Mouse (Mus musculus) forebrain, embryonic 13.5 days (tissue): Measurements from ENCODE around the gene Clptm1. TPM values are rescaled to one million over a fixed set of nuclear protein-coding genes. Genes with fewer than 3 reads are reported as not detected.

Source experiments
- ATAC-seq: fragments of 200-750 bp; cut with Nextera tagmentation; 2 replicates; pipeline ENCODE4 v1.8.0; 2017
- H3K27ac ChIP-seq: fragments of 300-500 bp; sonication (generic); 2 replicates; pipeline ENCODE4 v1.5.1; 2015; ENCODE audit warnings: inconsistent platforms, mild to moderate bottlenecking, moderate library complexity
- H3K27me3 ChIP-seq: fragments of 300-500 bp; sonication (generic); 2 replicates; pipeline ENCODE4 v1.6.1; 2015; ENCODE audit warnings: mild to moderate bottlenecking, inconsistent platforms
- H3K36me3 ChIP-seq: fragments of 300-500 bp; sonication (generic); 2 replicates; pipeline ENCODE4 v1.6.1; 2015; ENCODE audit warnings: mild to moderate bottlenecking, inconsistent platforms; ENCODE audit not compliant: poor library complexity, severe bottlenecking
- H3K4me1 ChIP-seq: fragments of 300-500 bp; sonication (generic); 2 replicates; pipeline ENCODE4 v1.6.1; 2015; ENCODE audit warnings: inconsistent platforms
- H3K4me2 ChIP-seq: fragments of 300-500 bp; sonication (generic); 2 replicates; pipeline ENCODE4 v1.6.1; 2015; ENCODE audit warnings: inconsistent platforms, mild to moderate bottlenecking, moderate library complexity
- H3K4me3 ChIP-seq: fragments of 300-500 bp; sonication (generic); 2 replicates; pipeline ENCODE4 v1.5.1; 2015; ENCODE audit warnings: mild to moderate bottlenecking, inconsistent platforms
- H3K9ac ChIP-seq: fragments of 300-500 bp; sonication (generic); 2 replicates; pipeline ENCODE4 v1.6.1; 2015; ENCODE audit warnings: mild to moderate bottlenecking, inconsistent platforms
- H3K9me3 ChIP-seq: fragments of 300-500 bp; sonication (generic); replicated peaks from 2 replicates; pipeline ENCODE4 v1.6.1; 2016; ENCODE audit warnings: inconsistent platforms
- WGBS: fragments of 180-500 bp; shearing (Covaris S2); methylation state at CpG from one replicate; pipeline ENCODE4 v1.1.7; 2015; 5-methylcytosine and 5-hydroxymethylcytosine counted together
- polyA plus RNA-seq: library from polyadenylated mRNA; unstranded; fragments of >200 nt; fragmentation: Nextera tagmentation; extraction: Ambion mirVana; gene quantifications from 2 replicates; pipeline ENCODE4 v1.2.1, GENCODE M21; 2015

Clptm1 gene
- polyA plus RNA-seq, 1 experiment from 2014 or later: 64.2 TPM

DNA sequence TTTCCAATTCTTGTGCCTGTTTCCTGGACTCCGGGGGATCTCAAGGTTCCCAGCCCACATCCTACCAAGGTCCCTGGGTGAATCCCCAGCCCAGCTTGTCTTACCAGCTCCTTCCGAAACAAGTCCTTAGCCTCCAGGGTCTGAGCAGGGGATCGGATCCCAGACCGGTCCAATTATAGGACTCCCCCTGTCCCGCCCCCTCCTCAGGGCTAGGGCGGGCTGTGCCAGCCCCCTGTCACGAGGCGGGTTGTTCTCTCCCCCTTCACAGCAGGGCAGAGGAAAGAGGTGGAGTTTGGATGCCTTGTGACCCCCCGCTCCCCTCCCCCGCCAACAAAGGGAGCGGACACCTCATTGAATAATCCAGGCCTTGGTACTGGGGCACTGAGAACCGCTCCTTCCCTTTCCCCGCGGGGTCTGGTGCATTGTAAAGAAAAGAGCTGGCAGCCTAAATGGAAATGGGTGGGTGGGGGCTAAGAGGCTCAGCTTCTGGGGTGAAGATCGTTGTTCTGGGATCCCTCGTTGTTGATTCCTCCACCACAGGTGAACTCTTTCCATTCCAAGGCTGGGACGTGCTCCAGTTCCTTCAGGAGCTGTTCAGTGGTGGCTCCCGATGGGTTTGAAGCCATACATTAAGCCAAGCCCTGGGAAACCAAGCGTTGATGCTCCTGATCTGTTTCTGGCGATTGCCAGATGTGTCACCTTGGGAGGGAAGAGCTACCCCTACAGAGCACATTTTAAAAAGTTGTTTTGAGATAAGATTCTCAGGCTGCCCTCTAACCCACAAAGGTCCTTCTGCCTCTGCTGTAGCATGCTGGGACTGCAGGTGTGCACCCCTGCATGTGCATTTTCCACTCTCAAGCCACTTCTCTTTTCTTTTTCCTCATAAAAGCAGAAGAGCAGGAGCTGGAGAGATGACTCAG, 34.3 kb upstream of the Clptm1 start, which contains the start of gene Apoe:
Gene Apoe, minus strand, starts transcription at position 282 of the 920 bp plus-strand sequence.
- ATAC-seq: peak; percentile 65
- 2% methylated on average over 20 of the region's 20 CpGs for WGBS
- Histone ChIP-seq H3K36me3 (peaks cover 37% of the 10 kb centered on the region), H3K9me3 (0 out of 2 replicates have a peak, but pooled peaks cover 3% of the 10 kb centered on the region), H3K9ac (peak within 1 kb of the TSS; percentile 56), H3K4me3 (peak within 1 kb of the TSS; percentile 34), H3K27ac (no peak within 1 kb of the TSS), H3K27me3 (0 out of 2 replicates have a peak, but pooled peaks cover 3% of the 10 kb centered on the region), H3K4me2 (peak within 1 kb of the TSS; percentile 55), H3K4me1 (peaks cover 22% of the 10 kb centered on the region)

DNA sequence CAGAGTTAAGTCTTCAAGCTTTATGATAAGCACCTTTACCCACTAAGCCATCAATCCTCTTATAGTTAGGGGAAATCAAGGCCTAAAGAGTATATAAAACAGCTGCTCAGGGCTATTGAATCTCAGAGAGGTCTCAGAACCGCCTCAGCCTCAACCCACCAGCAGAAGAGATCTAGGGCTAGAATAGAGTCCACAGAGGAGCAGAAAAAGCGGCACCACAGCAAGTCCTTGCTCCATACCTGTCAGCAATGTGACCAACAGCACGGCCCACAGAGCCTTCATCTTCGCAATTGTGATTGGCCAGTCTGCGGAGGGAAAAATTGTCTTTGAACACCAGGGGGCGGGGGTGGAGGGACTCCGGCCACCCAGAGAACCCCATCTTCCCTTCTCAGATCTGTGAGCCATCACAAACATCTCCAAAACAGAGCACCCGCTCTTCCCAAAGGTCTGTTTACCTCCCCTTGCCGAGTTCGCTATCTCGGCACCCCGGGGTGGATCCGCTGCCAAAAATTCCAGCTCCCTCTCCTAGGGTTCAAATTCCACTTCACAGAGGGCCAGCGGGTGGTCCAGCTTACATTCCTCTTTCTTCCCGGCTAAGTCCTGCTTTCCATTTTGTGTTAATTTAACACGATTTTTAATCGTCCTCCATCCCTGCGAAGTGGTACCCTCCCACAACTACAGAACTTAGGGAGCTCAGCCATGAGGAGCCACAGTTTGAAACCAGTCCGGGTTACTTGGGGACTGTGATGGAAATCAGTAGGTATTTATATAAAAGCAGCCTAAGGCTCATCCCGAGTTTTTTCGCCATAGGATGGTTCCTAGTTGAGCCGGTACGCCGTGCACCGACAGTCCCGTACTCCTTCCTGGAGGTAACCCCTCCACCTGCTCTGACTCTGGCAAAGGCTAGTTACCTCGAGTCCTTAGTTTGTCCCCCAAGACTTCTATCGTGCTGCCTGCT, 33.4 kb upstream of the Clptm1 start:
- Histone ChIP-seq H3K27me3 (0 out of 2 replicates have a peak, but pooled peaks cover 3% of the 10 kb centered on the region), H3K9me3 (0 out of 2 replicates have a peak, but pooled peaks cover 3% of the 10 kb centered on the region), H3K27ac (no peak overlapping the region), H3K4me1 (peaks cover 22% of the 10 kb centered on the region), H3K4me2 (peak overlapping the region; percentile 55), H3K36me3 (peaks cover 28% of the 10 kb centered on the region), H3K4me3 (peak overlapping the region; percentile 34), H3K9ac (peak overlapping the region; percentile 56)
- WGBS: 3% methylated on average over 28 of the region's 28 CpGs
- ATAC-seq: peak; percentile 14; the same call in 1 of the 2 replicates

DNA sequence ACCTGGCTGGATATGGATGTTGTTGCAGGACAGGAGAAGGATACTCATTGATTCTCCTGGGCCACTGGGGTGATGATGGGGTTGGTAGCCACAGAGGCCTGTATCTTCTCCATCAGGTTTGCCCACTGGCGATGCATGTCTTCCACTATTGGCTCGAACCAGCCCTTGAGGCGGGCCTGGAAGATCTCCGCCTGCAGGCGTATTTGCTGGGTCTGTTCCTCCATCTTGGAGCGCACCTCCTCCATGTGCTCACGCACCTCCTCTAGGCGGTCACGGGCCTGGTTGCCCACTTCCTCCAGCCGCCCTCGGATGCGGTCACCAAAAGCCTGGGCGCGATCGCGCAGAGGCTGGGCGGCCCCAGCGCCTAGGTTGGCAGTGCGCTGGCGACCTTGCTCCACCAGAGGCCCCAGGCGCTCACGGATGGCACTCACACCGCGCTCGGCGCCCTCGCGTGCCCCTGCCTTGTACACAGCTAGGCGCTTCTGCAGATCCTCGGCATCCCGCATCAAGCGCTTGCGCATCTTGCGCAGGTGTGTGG, 31.6 kb upstream of the Clptm1 start:
- Histone ChIP-seq H3K4me1 (peaks cover 22% of the 10 kb centered on the region), H3K9ac (no peak overlapping the region), H3K27me3 (0 out of 2 replicates have a peak, but pooled peaks cover 3% of the 10 kb centered on the region), H3K36me3 (peaks cover 9% of the 10 kb centered on the region), H3K4me2 (no peak overlapping the region), H3K27ac (no peak overlapping the region), H3K9me3 (0 out of 2 replicates have a peak, but pooled peaks cover 3% of the 10 kb centered on the region), H3K4me3 (no peak overlapping the region)
- ATAC-seq: no peak
- 96% methylated on average over 34 of the region's 34 CpGs for WGBS

DNA sequence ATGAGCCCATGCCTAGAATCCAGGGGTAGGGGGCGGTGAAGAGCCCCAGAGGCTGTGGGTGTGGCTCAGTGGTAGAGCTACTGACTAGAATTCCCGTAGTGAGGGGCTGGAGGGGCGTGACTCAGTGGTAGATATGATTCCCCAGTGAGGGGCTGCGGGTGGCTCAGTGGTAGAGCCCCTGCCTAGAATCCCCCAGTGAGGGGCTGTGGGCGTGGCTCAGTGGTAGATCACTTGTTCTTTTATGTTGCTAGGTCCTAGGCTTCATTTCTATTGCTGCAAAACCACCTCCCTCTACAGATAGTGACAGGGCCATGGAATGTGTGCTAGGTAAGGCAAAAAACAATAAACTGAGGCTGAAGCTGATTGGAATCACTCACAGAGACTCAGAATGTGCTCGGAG, 31.0 kb upstream of the Clptm1 start:
- Histone ChIP-seq H3K27ac (no peak overlapping the region), H3K4me2 (no peak overlapping the region), H3K4me1 (peaks cover 21% of the 10 kb centered on the region), H3K9me3 (0 out of 2 replicates have a peak, but pooled peaks cover 3% of the 10 kb centered on the region), H3K9ac (no peak overlapping the region), H3K4me3 (no peak overlapping the region), H3K27me3 (0 out of 2 replicates have a peak, but pooled peaks cover 3% of the 10 kb centered on the region), H3K36me3 (peaks cover 9% of the 10 kb centered on the region)
- 88% methylated on average over 6 of the region's 6 CpGs for WGBS
- ATAC-seq: no peak

DNA sequence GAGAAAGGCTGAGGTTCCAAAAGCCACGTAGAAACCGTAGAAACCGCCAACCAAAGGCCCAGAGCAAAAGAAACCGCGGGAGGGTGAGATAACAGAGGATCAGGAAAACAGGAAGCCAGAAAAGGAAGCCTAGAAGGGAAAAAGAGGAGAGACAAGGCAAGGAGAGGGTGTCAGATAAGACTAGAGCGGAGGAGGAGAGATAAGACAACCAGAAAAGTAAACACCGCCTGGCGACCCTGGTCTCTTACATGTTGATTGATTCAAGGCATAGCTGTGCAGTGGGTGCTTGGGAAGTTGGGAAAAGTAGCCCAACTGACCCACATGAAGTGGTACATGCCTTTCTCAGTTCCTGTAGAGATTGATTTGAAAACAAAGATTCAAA, 30.4 kb upstream of the Clptm1 start:
- H3K9me3 ChIP-seq: 0 out of 2 replicates have a peak, but pooled peaks cover 3% of the 10 kb centered on the region
- H3K9ac ChIP-seq: no peak overlapping the region
- H3K27ac ChIP-seq: no peak overlapping the region
- 0 out of 2 replicates have a peak, but pooled peaks cover 3% of the 10 kb centered on the region for H3K27me3 ChIP-seq
- H3K4me2 ChIP-seq: no peak overlapping the region
- no peak overlapping the region for H3K4me3 ChIP-seq
- peaks cover 18% of the 10 kb centered on the region for H3K4me1 ChIP-seq
- H3K36me3 ChIP-seq: peaks cover 9% of the 10 kb centered on the region
- WGBS: 70% methylated on average over 8 of the region's 8 CpGs
- ATAC-seq: no peak

DNA sequence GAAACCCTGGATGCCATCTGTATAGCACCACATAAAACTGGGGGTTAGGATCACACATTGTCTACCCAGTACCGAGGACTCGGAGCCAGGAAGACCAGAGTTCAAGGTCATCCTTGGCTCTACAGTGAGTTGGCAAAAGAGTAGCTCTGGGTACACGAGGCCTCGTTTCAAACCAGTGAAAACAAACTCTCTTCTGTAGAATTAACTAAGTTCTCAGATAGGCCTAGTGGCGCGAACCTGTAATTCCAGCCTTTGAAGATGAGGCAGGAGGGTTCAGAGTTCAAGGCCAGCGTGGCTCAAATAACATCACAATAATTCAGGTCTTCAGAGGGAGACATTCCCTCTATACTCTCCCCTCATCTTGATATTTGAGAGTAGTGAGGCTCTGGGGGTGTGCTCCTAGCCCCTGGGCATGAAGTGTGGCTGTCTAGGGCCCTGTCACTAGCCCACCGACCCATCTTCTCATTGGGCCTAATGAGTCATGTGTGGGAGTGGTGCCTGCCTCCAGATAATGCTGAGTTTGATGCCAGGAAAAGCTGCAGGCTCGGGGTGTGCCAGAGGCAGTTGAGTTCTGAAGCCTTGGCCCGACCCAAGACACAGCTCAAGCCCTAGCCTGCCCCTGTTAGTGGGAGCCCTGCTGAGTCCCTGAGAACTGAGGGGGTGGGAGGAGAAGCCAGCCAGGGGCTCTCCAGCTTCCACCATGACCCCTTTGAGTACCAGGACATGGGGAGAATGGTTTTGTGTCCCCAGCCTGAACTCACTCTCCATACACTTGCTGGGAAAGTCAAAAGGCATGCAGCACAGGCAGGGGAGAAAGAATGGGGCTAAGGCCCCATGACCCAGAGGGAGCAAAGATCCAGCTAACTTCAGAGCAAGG, 29.7 kb upstream of the Clptm1 start:
- Histone ChIP-seq H3K36me3 (peaks cover 9% of the 10 kb centered on the region), H3K4me2 (no peak overlapping the region), H3K27me3 (0 out of 2 replicates have a peak, but pooled peaks cover 3% of the 10 kb centered on the region), H3K9ac (no peak overlapping the region), H3K9me3 (0 out of 2 replicates have a peak, but pooled peaks cover 3% of the 10 kb centered on the region), H3K27ac (no peak overlapping the region), H3K4me1 (peaks cover 18% of the 10 kb centered on the region), H3K4me3 (no peak overlapping the region)
- 86% methylated on average over 10 of the region's 10 CpGs for WGBS
- ATAC-seq: no peak

DNA sequence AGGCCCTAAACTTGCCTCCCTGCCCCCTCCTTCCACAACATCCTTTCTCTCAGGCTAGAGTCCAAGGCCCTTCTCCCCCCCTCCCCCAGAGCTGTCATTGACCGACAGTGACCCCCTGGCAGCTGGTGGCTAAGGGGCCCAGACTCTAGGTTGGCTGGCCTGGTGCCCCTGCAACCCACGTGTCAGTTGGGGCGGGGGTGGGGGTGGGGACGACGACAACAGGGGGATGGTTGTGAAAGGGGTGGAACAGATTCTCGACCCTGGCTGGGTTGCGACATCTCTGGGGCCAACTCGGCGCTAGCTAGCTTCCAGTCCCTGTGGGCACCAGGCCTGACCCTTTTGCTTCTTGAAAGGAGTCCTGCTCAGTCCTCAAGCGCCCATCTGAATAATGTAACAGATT, 28.6 kb upstream of the Clptm1 start:
- ATAC-seq: no peak

DNA sequence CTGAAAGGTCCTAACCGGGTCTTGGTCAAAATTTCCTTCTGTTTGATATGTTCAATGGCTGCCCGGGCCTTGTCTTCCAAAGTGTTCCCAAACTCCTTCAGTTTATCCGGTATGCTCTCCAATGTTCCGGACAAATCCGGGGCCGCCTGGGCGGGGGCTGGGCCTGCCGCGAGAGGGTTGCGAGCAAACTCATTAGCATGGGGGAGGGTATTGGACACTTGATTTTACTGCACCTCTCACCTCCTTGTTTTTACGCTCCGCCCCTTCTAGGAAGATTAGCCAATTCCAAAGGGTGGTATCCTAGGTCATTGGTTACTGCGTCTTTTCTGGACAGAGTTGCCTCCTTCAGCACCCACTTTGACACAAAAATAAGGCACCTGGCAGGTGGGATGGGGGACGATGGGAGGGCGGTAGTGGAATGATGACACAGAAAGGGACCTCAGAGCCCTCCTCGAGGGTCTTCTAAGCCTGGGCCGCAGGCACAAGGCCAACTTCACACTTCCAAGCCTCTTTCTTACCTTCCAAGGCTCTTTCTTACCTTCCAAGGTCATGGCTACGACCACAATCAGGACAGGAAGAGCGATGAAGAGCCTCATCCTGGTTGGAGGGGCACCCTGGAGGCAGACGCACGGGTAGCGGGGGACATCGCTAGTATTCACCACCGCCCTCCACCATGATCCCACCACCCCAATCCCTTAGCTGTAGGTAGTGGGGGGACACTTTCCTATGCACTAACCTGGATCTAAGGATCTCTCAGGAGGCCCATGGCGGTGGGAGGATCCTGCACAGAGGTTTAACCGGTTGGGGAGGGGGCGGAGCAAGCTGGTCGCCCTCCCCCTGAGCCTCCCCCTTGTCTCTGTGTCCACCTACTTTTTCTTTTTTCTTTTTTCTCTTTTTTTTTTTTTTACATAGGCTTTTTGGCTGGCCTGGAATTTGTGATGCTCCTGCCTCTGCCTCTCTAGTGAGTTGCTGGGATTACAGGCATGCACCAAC, 27.3 kb upstream of the Clptm1 start, which contains the start of gene Apoc1:
Gene Apoc1, minus strand, starts transcription at position 788 of the 993 bp plus-strand sequence.
- 45% methylated on average over 28 of the region's 28 CpGs for WGBS
- H3K4me3 ChIP-seq: no peak within 1 kb of the TSS
- H3K9me3 ChIP-seq: 0 out of 2 replicates have a peak, but pooled peaks cover 3% of the 10 kb centered on the region
- H3K27me3 ChIP-seq: 0 out of 2 replicates have a peak, but pooled peaks cover 3% of the 10 kb centered on the region
- no peak for ATAC-seq
- H3K4me2 ChIP-seq: no peak within 1 kb of the TSS
- H3K4me1 ChIP-seq: no peaks in the 10 kb centered on the region
- H3K36me3 ChIP-seq: peaks cover 9% of the 10 kb centered on the region
- H3K9ac ChIP-seq: no peak within 1 kb of the TSS; the same call in 1 of the 2 replicates
- H3K27ac ChIP-seq: no peak within 1 kb of the TSS

More for the DNA sequence above, 28.6 kb upstream of the Clptm1 start:
- WGBS: 44% methylated on average over 9 of the region's 10 CpGs
- Histone ChIP-seq H3K27ac (no peak overlapping the region), H3K4me2 (no peak overlapping the region), H3K4me3 (no peak overlapping the region), H3K4me1 (peaks cover 6% of the 10 kb centered on the region), H3K9ac (no peak overlapping the region; the same call in 1 of the 2 replicates), H3K36me3 (peaks cover 9% of the 10 kb centered on the region), H3K27me3 (0 out of 2 replicates have a peak, but pooled peaks cover 3% of the 10 kb centered on the region), H3K9me3 (0 out of 2 replicates have a peak, but pooled peaks cover 3% of the 10 kb centered on the region)

DNA sequence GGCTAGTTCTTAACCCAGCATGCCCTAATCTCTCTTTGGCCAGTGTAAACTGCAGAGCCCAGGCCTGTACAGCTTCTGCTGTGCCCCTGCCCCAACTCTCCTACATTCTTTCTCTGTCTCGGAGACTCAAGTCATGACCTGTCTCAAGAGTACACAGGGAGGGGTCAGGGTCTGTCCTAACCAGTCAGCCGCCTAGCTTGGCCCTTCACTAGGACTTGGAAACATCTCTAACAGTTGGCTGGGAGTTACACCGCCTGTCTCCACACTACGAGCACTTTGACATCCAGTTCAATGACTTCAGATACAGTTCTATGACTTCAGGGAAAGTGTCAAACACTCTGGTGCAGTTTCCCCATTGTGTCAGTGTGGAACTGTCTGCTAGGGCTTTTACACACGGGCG, 26.6 kb upstream of the Clptm1 start:
- WGBS: 78% methylated on average over 6 of the region's 6 CpGs

More for the DNA sequence above, 26.6 kb upstream of the Clptm1 start:
- Histone ChIP-seq H3K4me3 (no peak overlapping the region), H3K4me2 (no peak overlapping the region), H3K9me3 (0 out of 2 replicates have a peak, but pooled peaks cover 1% of the 10 kb centered on the region), H3K27ac (no peak overlapping the region), H3K36me3 (peaks cover 4% of the 10 kb centered on the region), H3K27me3 (0 out of 2 replicates have a peak, but pooled peaks cover under 1% of the 10 kb centered on the region), H3K9ac (no peak overlapping the region), H3K4me1 (no peaks in the 10 kb centered on the region)
- no peak for ATAC-seq
